Mouse (Mus musculus): ENCODE results near the gene Gm20916.
"Not testable (repeated sequence)": the region's sequence is repeated elsewhere in the genome, so short reads cannot be mapped to it uniquely, and the experiment has no call there.

The Gm20916 gene

DNA sequence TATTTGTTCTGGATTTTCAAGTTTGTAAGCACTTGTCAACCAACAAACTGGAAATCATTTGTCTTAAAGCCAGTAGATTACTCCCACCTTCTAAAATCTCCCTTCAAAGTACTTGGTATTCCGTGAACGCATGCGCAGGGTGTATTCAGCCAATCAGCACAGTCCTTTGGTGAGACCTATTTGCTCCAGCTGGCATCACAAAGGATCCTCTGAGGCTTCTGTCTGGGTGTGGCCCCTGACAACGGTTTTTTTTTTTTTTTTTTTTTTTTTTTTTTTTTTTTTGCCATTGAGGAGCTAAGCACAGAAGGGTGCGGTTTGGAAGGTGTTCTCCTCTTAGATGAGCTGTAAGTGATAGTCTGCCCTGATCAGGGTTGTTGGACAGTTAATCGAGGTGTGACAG is at the start of gene Gm20916:
Gene Gm20916, plus strand, starts transcription at position 301 of the 400 bp plus-strand sequence.
- DNase-seq (ENCODE audit: low spot score), result not testable (repeated sequence)
